Mouse (Mus musculus): ENCODE data around the gene Zbtb16. TPM values are rescaled to one million over a fixed set of nuclear protein-coding genes. Genes with fewer than 3 reads are reported as not detected.

Zbtb16 gene
- total and polyA plus RNA-seq, 3 experiments = 0.34 to 3.0 (median 0.90) TPM

DNA sequence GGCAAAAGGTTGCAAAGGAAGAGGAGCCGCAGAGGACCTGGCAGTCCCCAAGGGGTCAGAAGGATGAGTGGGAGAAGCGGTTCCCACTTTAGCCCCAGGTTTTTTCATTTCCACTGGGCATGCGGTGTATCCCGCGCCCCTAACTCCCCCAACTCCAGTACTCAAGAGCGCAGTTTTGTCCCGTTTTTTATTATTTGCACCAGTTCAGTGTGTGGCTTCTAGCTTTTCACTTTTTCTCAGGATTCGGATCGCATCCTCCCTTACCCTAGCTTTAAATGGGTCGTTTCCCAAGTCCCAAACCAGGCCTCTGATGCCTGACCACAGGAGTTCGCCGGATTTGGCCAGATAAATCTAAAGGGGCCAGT is 526 bp upstream of the Zbtb16 start:
- Histone ChIP-seq H3K4me1 (ENCODE audit: control insufficient read depth in 1 of 2, insufficient read depth in 2 of 2) (no peaks in the 10 kb centered on the region), H3K9ac (ENCODE audit: insufficient read depth, low read depth) (no peak overlapping the region), H3K9me3 (replicated peaks; ENCODE audit: low read length) (peaks cover 20% of the 10 kb centered on the region), H3K36me3 (replicated peaks in 1 of 2; ENCODE audit: control insufficient read depth in 1 of 2, insufficient read depth in 1 of 2, low read length in 1 of 2) (no peaks in the 10 kb centered on the region), H3K4me3 (replicated peaks in 1 of 3; ENCODE audit: low read depth in 2 of 3, low read length in 2 of 3, poor library complexity in 1 of 3) (no peak overlapping the region), H3K4me2 (ENCODE audit: insufficient read depth, low read depth, poor library complexity, severe bottlenecking) (no peak overlapping the region), H3K27me3 (replicated peaks) (no peaks in the 10 kb centered on the region), H3K79me2 (replicated peaks; ENCODE audit: control insufficient read depth, extremely low read depth, insufficient read depth, poor library complexity, severe bottlenecking) (no peaks in the 10 kb centered on the region), H3K27ac (ENCODE audit: insufficient read depth, low read depth) (no peak overlapping the region)
- TF ChIP-seq MYC (IDR thresholded peaks at IDR 0.05; ENCODE audit: low read depth, low read length) (no peak), ZKSCAN1 (IDR thresholded peaks at IDR 0.05; ENCODE audit: borderline replicate concordance, low read depth, low read length) (no peak), NRF1 (IDR thresholded peaks at IDR 0.05; ENCODE audit: low read depth, low read length) (no peak), USF2 (conservative IDR thresholded peaks at IDR 0.05; ENCODE audit: low read depth, low read length) (no peak), RAD21 (IDR thresholded peaks at IDR 0.05; ENCODE audit: low read depth, low read length) (no peak), UBTF (IDR thresholded peaks at IDR 0.05; ENCODE audit: low read depth, low read length) (no peak), RCOR1 (conservative IDR thresholded peaks at IDR 0.05; ENCODE audit: low read depth, low read length) (no peak), ZNF384 (IDR thresholded peaks at IDR 0.05; ENCODE audit: low read depth, low read length) (no peak), CHD1 (IDR thresholded peaks at IDR 0.05; ENCODE audit: low read depth, low read length) (no peak), MAX (IDR thresholded peaks at IDR 0.05; ENCODE audit: low read length) (no peak), SIN3A (IDR thresholded peaks at IDR 0.05; ENCODE audit: low read length) (no peak), ZC3H11A (IDR thresholded peaks at IDR 0.05; ENCODE audit: low read depth, low read length) (no peak), KAT2A (IDR thresholded peaks at IDR 0.05; ENCODE audit: insufficient replicate concordance, low read length) (no peak), ZMIZ1 (IDR thresholded peaks at IDR 0.05; ENCODE audit: low read depth, low read length) (no peak), IRF4 (IDR thresholded peaks at IDR 0.05; ENCODE audit: low read depth, low read length) (no peak), POLR2A (IDR thresholded peaks at IDR 0.05; ENCODE audit: low read depth, low read length) (no peak)
- dilution Hi-C loops (cut with MboI; ENCODE audit: extremely low pct_ligation_motif_present, extremely low pct_unique_long_range_greater_than_20kb, low sequenced_read_pairs) (no loop called here), in situ Hi-C loops (cut with MboI; ENCODE audit: low pct_ligation_motif_present, low pct_unique_long_range_greater_than_20kb, low sequenced_read_pairs) (no loop called here)
- DNase-seq (ENCODE audit: extremely low read depth) = no peak

DNA sequence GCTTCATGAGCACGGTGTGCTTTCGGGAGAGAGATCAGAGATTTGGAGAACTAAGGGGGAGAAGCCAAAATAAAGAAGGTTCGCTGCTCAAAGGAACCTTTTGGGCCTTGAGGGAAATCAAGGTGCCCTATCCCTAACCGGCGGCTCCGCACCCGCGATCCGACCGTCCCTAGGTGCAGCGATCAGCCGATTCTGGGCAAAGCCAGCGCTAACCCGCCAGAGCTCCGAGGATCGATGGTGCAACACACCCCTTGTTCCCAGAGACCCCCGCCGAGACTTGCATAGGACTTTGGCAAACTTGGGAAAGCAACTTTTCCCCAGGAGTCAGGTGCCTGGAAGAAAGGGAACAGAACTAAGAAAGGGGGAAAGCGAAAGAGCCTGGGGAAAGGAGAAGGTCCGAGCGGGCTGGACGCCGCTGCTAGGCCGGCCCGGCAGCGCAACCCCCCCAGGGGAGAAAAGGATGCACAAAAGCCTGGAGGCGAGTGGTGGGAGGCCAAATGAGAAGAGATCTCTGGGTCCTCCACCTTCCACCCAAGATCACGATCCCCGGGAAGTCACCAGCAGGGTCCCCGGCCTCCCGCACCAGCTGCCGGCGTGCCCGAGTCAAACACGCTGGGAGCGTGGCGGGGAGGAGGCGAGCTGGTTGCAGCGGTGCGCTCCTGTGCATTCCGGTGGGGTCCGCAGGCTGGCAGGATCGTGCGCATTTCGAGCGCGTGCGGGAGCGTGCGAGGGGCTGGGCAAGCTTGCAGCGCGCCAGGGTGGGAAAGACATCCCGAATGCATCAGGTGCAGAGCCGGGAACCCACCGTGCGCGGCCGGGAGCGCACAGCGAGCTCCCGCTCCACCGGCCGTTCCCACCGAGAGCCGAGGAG is 1.2 kb downstream of the Zbtb16 start:
- no peaks in the 10 kb centered on the region for H3K4me1 ChIP-seq (ENCODE audit: control insufficient read depth in 1 of 2, insufficient read depth in 2 of 2)
- H3K4me2 ChIP-seq (ENCODE audit: insufficient read depth, low read depth, poor library complexity, severe bottlenecking) = no peak overlapping the region
- TF ChIP-seq MEF2A (IDR thresholded peaks at IDR 0.05; ENCODE audit: borderline replicate concordance, low read depth, low read length) = no peak
- no peak for TF ChIP-seq POLR2AphosphoS2 (IDR thresholded peaks at IDR 0.05; ENCODE audit: low read depth, low read length)
- no peak for TF ChIP-seq ZKSCAN1 (IDR thresholded peaks at IDR 0.05; ENCODE audit: borderline replicate concordance, low read depth, low read length)
- no peak for TF ChIP-seq BHLHE40 (IDR thresholded peaks at IDR 0.05; ENCODE audit: low read depth, low read length)
- dilution Hi-C loops (cut with MboI; ENCODE audit: extremely low pct_ligation_motif_present, extremely low pct_unique_long_range_greater_than_20kb, low sequenced_read_pairs) (no loop called here), in situ Hi-C loops (cut with MboI; ENCODE audit: low pct_ligation_motif_present, low pct_unique_long_range_greater_than_20kb, low sequenced_read_pairs) (no loop called here)
- no peaks in the 10 kb centered on the region for H3K36me3 ChIP-seq (replicated peaks in 1 of 2; ENCODE audit: control insufficient read depth in 1 of 2, insufficient read depth in 1 of 2, low read length in 1 of 2)
- no peaks in the 10 kb centered on the region for H3K79me2 ChIP-seq (replicated peaks; ENCODE audit: control insufficient read depth, extremely low read depth, insufficient read depth, poor library complexity, severe bottlenecking)
- H3K27ac ChIP-seq (ENCODE audit: insufficient read depth, low read depth) = no peak overlapping the region
- H3K9ac ChIP-seq (ENCODE audit: insufficient read depth, low read depth) = no peak overlapping the region
- no peak overlapping the region for H3K4me3 ChIP-seq (replicated peaks in 1 of 3; ENCODE audit: low read depth in 2 of 3, low read length in 2 of 3, poor library complexity in 1 of 3)
- no peaks in the 10 kb centered on the region for H3K27me3 ChIP-seq (replicated peaks)
- peaks cover 20% of the 10 kb centered on the region for H3K9me3 ChIP-seq (replicated peaks; ENCODE audit: low read length)
- DNase-seq (ENCODE audit: extremely low read depth) = no peak
